Mouse (Mus musculus) kidney, postnatal 0 days (tissue): Measurements from ENCODE around the gene Map6d1. TPM values are rescaled to one million over a fixed set of nuclear protein-coding genes. Genes with fewer than 3 reads are reported as not detected.
A peak's percentile ranks its signal among the peaks of the same experiment; 100 is the strongest.

Experiments
- ATAC-seq: fragments of 200-750 bp; cut with Nextera tagmentation; replicated peaks from 2 replicates; pipeline ENCODE4 v1.8.0; 2017; ENCODE audit warnings: low read depth, moderate number of reproducible peaks, moderate TSS enrichment, moderate library complexity; ENCODE audit not compliant: low FRiP score
- DNase-seq: peaks from one replicate; pipeline ENCODE4 v3.0.0-alpha.2; 2016; ENCODE audit warnings: low spot score
- H3K27ac ChIP-seq: fragments of 300-500 bp; sonication (generic); 2 replicates; pipeline ENCODE4 v1.5.1; 2014; ENCODE audit warnings: mild to moderate bottlenecking
- H3K27me3 ChIP-seq: fragments of 300-500 bp; sonication (generic); 2 replicates; pipeline ENCODE4 v1.6.1; 2014; ENCODE audit warnings: low read length, mixed read lengths; ENCODE audit not compliant: insufficient read depth
- H3K36me3 ChIP-seq: fragments of 300-500 bp; sonication (generic); 2 replicates; pipeline ENCODE4 v1.6.1; 2014; ENCODE audit warnings: low read length, mixed read lengths; ENCODE audit not compliant: insufficient read depth
- H3K4me1 ChIP-seq: fragments of 300-500 bp; sonication (generic); replicated peaks from 2 replicates; pipeline ENCODE4 v1.6.1; 2014; ENCODE audit warnings: antibody characterized with exemption, low read length, mixed read lengths; ENCODE audit not compliant: insufficient read depth
- H3K4me2 ChIP-seq: fragments of 300-500 bp; sonication (generic); 2 replicates; pipeline ENCODE4 v1.6.1; 2014; ENCODE audit warnings: mild to moderate bottlenecking, low read length, moderate library complexity, mixed read lengths
- H3K4me3 ChIP-seq: fragments of 300-500 bp; sonication (generic); replicated peaks from 2 replicates; pipeline ENCODE4 v1.5.1; 2014; ENCODE audit warnings: low read depth, low read length
- H3K9ac ChIP-seq: fragments of 300-500 bp; sonication (generic); 2 replicates; pipeline ENCODE4 v1.6.1; 2014; ENCODE audit warnings: low read depth, low read length
- H3K9me3 ChIP-seq: fragments of 300-500 bp; sonication (generic); replicated peaks from 2 replicates; pipeline ENCODE4 v1.6.1; 2016; ENCODE audit warnings: low read length, inconsistent platforms, mixed read lengths
- CTCF ChIP-seq: IDR thresholded peaks from 2 replicates; pipeline ENCODE4 v1.5.1; 2016; ENCODE audit warnings: antibody characterized with exemption, low read depth, mild to moderate bottlenecking, moderate library complexity
- WGBS: fragments of 180-500 bp; shearing (Covaris S2); extraction: QIAGEN DNeasy Blood & Tissue Kit; methylation state at CpG from one replicate; pipeline ENCODE4 v1.1.7; 2014; 5-methylcytosine and 5-hydroxymethylcytosine counted together
- polyA plus RNA-seq: library from polyadenylated mRNA; unstranded; fragments of >200 nt; fragmentation: Nextera tagmentation; extraction: Ambion mirVana; gene quantifications from 2 replicates; pipeline ENCODE4 v1.2.1, GENCODE M21; 2015

The Map6d1 gene
- 0.36 and 0.37 TPM in 2 replicates for polyA plus RNA-seq

DNA sequence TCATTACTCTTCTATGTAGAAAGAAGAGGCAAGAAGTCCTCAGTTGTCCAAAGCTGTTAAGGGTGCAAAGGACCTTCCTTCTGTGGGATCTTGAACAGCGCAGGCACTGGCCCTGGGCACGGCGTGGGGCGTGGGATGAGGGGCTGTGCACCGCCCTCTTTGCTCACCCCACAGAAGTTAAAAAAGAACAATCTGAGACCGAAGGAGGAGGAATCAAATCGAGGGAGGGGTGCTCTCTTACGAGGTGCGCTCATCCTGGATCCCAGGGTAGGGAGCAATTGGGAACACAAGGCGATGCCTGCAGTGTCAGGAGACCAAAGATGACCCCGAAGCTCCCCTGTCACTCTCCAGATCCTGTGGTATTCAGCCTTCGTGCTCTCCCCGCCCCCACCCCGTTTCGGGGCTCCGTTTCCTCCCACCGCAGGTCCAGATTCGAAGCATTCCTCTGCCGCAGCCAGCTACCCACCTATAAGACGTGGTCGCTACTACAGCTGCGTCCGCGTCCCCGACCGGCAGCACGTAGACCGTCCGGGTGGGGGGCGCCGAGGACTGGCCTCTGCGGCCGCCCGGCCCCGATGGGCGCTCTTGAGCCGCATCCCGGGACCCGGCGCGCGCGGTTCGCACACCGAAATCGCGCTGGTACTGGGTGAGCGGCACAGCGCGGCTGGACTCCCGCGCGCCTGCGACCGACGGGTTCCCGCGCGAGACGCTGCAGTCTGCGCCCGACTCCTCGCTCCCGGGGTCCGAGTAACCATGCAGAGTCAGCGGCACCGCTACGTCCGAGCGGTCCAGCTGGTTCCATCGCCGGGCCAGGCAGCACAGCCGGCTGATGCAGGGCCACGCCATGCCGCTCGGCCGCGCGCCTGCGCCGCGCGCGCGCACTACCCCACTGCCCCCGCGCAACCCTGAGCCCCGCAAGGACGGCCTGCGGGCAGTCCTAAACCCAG is at the start of gene Map6d1:
TSS of gene Map6d1 (minus strand) at position 891 of the 947 bp plus-strand sequence.
- no peak within 1 kb of the TSS for H3K27ac ChIP-seq
- 0 out of 2 replicates have a peak, but pooled peaks cover 5% of the 10 kb centered on the region for H3K4me1 ChIP-seq
- ATAC-seq (peak; percentile 67; the same call in 1 of the 2 replicates), DNase-seq (peak; percentile 46)
- no peak for TF ChIP-seq CTCF
- no peaks in the 10 kb centered on the region for H3K9me3 ChIP-seq
- H3K4me3 ChIP-seq, result peak within 1 kb of the TSS; percentile 69
- H3K9ac ChIP-seq, result peak within 1 kb of the TSS; percentile 59
- H3K4me2 ChIP-seq, result peak within 1 kb of the TSS; percentile 97
- 1% methylated on average over 88 of the region's 90 CpGs for WGBS
- no peaks in the 10 kb centered on the region for H3K27me3 ChIP-seq
- H3K36me3 ChIP-seq, result no peaks in the 10 kb centered on the region

DNA sequence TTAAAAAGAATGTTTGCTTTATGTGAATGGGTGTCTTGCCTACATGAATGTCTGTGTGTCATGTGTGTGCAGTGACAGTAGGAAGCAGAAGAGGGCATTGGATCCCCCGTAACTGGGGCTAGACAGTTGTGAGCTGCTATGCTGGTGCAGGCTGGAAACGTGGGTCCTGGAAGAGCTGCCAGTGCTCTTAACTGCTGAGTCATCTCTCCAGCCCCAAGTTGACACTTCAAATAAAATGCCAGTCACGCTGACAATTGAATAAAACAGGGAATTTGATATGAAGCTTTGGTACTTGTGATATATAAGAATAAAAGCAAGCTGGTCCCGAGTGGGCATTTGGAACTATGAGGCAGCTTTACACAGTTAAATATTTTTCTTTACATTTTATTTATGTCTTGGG is 39.1 kb upstream of the Map6d1 start:
- no peak for DNase-seq
- no peak overlapping the region for H3K4me2 ChIP-seq
- ATAC-seq, result no peak
- H3K9ac ChIP-seq, result no peak overlapping the region
- H3K9me3 ChIP-seq, result no peaks in the 10 kb centered on the region
- no peaks in the 10 kb centered on the region for H3K4me1 ChIP-seq
- no peak for TF ChIP-seq CTCF
- H3K4me3 ChIP-seq, result no peak overlapping the region
- no peaks in the 10 kb centered on the region for H3K27me3 ChIP-seq
- peaks cover 44% of the 10 kb centered on the region for H3K36me3 ChIP-seq
- no peak overlapping the region for H3K27ac ChIP-seq
- 82% methylated on average over 4 of the region's 4 CpGs for WGBS

- no peak for TF ChIP-seq CTCF
- ATAC-seq (no peak), DNase-seq (no peak)
- Histone ChIP-seq H3K27ac (no peak overlapping the region), H3K9ac (no peak overlapping the region), H3K4me2 (no peak overlapping the region), H3K36me3 (peaks cover 36% of the 10 kb centered on the region), H3K4me1 (no peaks in the 10 kb centered on the region), H3K27me3 (no peaks in the 10 kb centered on the region), H3K9me3 (no peaks in the 10 kb centered on the region), H3K4me3 (no peak overlapping the region)
- WGBS, result 91% methylated on average over 5 of the region's 5 CpGs
Measured at GRCm38 (mm10) chr16:20279395-20279794, 38.2 kb upstream of the Map6d1 start.

GRCm38 (mm10) chr16:20272994-20273393 is 31.8 kb upstream of the Map6d1 start:
- no peaks in the 10 kb centered on the region for H3K9me3 ChIP-seq
- no peak for ATAC-seq
- TF ChIP-seq CTCF, result no peak
- H3K27me3 ChIP-seq, result no peaks in the 10 kb centered on the region
- H3K4me2 ChIP-seq, result no peak overlapping the region
- no peak for DNase-seq
- no peak overlapping the region for H3K4me3 ChIP-seq
- H3K36me3 ChIP-seq, result no peaks in the 10 kb centered on the region
- H3K9ac ChIP-seq, result no peak overlapping the region
- H3K27ac ChIP-seq, result no peak overlapping the region
- H3K4me1 ChIP-seq, result no peaks in the 10 kb centered on the region
- 28% methylated on average over 3 of the region's 3 CpGs for WGBS

- Histone ChIP-seq H3K27ac (no peak overlapping the region), H3K4me1 (no peaks in the 10 kb centered on the region), H3K36me3 (no peaks in the 10 kb centered on the region), H3K4me2 (no peak overlapping the region), H3K9me3 (no peaks in the 10 kb centered on the region), H3K4me3 (no peak overlapping the region), H3K9ac (no peak overlapping the region), H3K27me3 (no peaks in the 10 kb centered on the region)
- no peak for DNase-seq
- ATAC-seq, result no peak
- no peak for TF ChIP-seq CTCF
- WGBS, result 77% methylated on average over 4 of the region's 4 CpGs
Measured at GRCm38 (mm10) chr16:20271339-20271738, 30.2 kb upstream of the Map6d1 start.

- no peak overlapping the region for H3K9ac ChIP-seq
- H3K9me3 ChIP-seq, result no peaks in the 10 kb centered on the region
- TF ChIP-seq CTCF, result no peak
- no peaks in the 10 kb centered on the region for H3K27me3 ChIP-seq
- ATAC-seq, result no peak
- H3K4me3 ChIP-seq, result no peak overlapping the region
- WGBS, result 73% methylated on average over 7 of the region's 7 CpGs
- H3K27ac ChIP-seq, result no peak overlapping the region
- DNase-seq, result no peak
- H3K4me1 ChIP-seq, result no peaks in the 10 kb centered on the region
- no peak overlapping the region for H3K4me2 ChIP-seq
- H3K36me3 ChIP-seq, result no peaks in the 10 kb centered on the region
Measured at GRCm38 (mm10) chr16:20265089-20265488, 23.9 kb upstream of the Map6d1 start.
